Mouse (Mus musculus): ENCODE results near the gene Ankrd2. TPM values are rescaled to one million over a fixed set of nuclear protein-coding genes. Genes with fewer than 3 reads are reported as not detected.

Ankrd2 gene
- polyA plus RNA-seq, 2 experiments, result 0.08 TPM; not detected in 1

- DNase-seq (ENCODE audit: low read depth in 3 of 3, low spot score in 3 of 3) (no peak), ATAC-seq (ENCODE audit: insufficient read depth) (no peak)
- Histone ChIP-seq H3K36me3 (replicated peaks; ENCODE audit: control insufficient read depth, insufficient read depth, low read depth) (no peaks in the 10 kb centered on the region), H3K9me3 (ENCODE audit: control insufficient read depth, low read length) (no peaks in the 10 kb centered on the region), H3K4me3 (ENCODE audit: insufficient read depth in 1 of 2, low read depth in 2 of 2, low read length in 2 of 2) (no peak overlapping the region), H3K9ac (replicated peaks) (no peak overlapping the region), H3K27me3 (ENCODE audit: control insufficient read depth, insufficient read depth, low read length) (no peaks in the 10 kb centered on the region), H3K27ac (no peak overlapping the region), H3K4me2 (ENCODE audit: low read depth) (no peak overlapping the region), H3K4me1 (replicated peaks; ENCODE audit: control insufficient read depth in 2 of 2, insufficient read depth in 2 of 2, low read length in 1 of 2) (peaks cover 0 to 18% of the 10 kb centered on the region in 2 experiments; a peak in 2 of 4 replicates)
- TF ChIP-seq EP300 (IDR thresholded peaks at IDR 0.05; ENCODE audit: low read depth), result no peak
- TF ChIP-seq CTCF (IDR thresholded peaks at IDR 0.05; ENCODE audit: low read depth), result no peak
- 52% methylated on average over 8 of the region's 8 CpGs for WGBS (ENCODE audit: insufficient replicate concordance)
Measured at GRCm38 (mm10) chr19:42006568-42006967, 29.2 kb upstream of the Ankrd2 start.

GRCm38 (mm10) chr19:42008586-42008985, 27.2 kb upstream of the Ankrd2 start:
- no peak overlapping the region for H3K9ac ChIP-seq (replicated peaks)
- peaks cover 0 to 18% of the 10 kb centered on the region in 2 experiments; a peak in 2 of 4 replicates for H3K4me1 ChIP-seq (replicated peaks; ENCODE audit: control insufficient read depth in 2 of 2, insufficient read depth in 2 of 2, low read length in 1 of 2)
- H3K4me3 ChIP-seq (ENCODE audit: insufficient read depth in 1 of 2, low read depth in 2 of 2, low read length in 2 of 2), result no peak overlapping the region
- WGBS (ENCODE audit: insufficient replicate concordance), result 70% methylated on average over 3 of the region's 3 CpGs
- ATAC-seq (ENCODE audit: insufficient read depth) (no peak), DNase-seq (ENCODE audit: low read depth in 3 of 3, low spot score in 3 of 3) (no peak)
- H3K9me3 ChIP-seq (ENCODE audit: control insufficient read depth, low read length), result no peaks in the 10 kb centered on the region
- no peak overlapping the region for H3K27ac ChIP-seq
- no peak overlapping the region for H3K4me2 ChIP-seq (ENCODE audit: low read depth)
- no peaks in the 10 kb centered on the region for H3K36me3 ChIP-seq (replicated peaks; ENCODE audit: control insufficient read depth, insufficient read depth, low read depth)
- no peak for TF ChIP-seq CTCF (IDR thresholded peaks at IDR 0.05; ENCODE audit: low read depth)
- H3K27me3 ChIP-seq (ENCODE audit: control insufficient read depth, insufficient read depth, low read length), result no peaks in the 10 kb centered on the region

GRCm38 (mm10) chr19:42009067-42009466, 26.7 kb upstream of the Ankrd2 start:
- 61% methylated on average over 7 of the region's 7 CpGs for WGBS (ENCODE audit: insufficient replicate concordance)
- no peak overlapping the region for H3K4me2 ChIP-seq (ENCODE audit: low read depth)

GRCm38 (mm10) chr19:42010436-42010835, 25.4 kb upstream of the Ankrd2 start:
- Histone ChIP-seq H3K4me2 (ENCODE audit: low read depth) (no peak overlapping the region), H3K9ac (replicated peaks) (no peak overlapping the region), H3K4me3 (ENCODE audit: insufficient read depth in 1 of 2, low read depth in 2 of 2, low read length in 2 of 2) (no peak overlapping the region), H3K27me3 (ENCODE audit: control insufficient read depth, insufficient read depth, low read length) (no peaks in the 10 kb centered on the region), H3K9me3 (ENCODE audit: control insufficient read depth, low read length) (no peaks in the 10 kb centered on the region), H3K36me3 (replicated peaks; ENCODE audit: control insufficient read depth, insufficient read depth, low read depth) (no peaks in the 10 kb centered on the region), H3K4me1 (replicated peaks; ENCODE audit: control insufficient read depth in 2 of 2, insufficient read depth in 2 of 2, low read length in 1 of 2) (peaks cover 0 to 13% of the 10 kb centered on the region in 2 experiments; a peak in 1 of 4 replicates), H3K27ac (no peak overlapping the region)
- WGBS (ENCODE audit: insufficient replicate concordance), result 52% methylated on average over 4 of the region's 4 CpGs
- no peak for DNase-seq (ENCODE audit: low read depth in 3 of 3, low spot score in 3 of 3)
- no peak for ATAC-seq (ENCODE audit: insufficient read depth)
- TF ChIP-seq CTCF (IDR thresholded peaks at IDR 0.05; ENCODE audit: low read depth), result no peak
- no peak for TF ChIP-seq EP300 (IDR thresholded peaks at IDR 0.05; ENCODE audit: low read depth)

More at GRCm38 (mm10) chr19:42009067-42009466, 26.7 kb upstream of the Ankrd2 start:
- DNase-seq (ENCODE audit: low read depth in 3 of 3, low spot score in 3 of 3) (no peak), ATAC-seq (ENCODE audit: insufficient read depth) (no peak)
- Histone ChIP-seq H3K9me3 (ENCODE audit: control insufficient read depth, low read length) (no peaks in the 10 kb centered on the region), H3K9ac (replicated peaks) (no peak overlapping the region), H3K27ac (no peak overlapping the region), H3K4me1 (replicated peaks; ENCODE audit: control insufficient read depth in 2 of 2, insufficient read depth in 2 of 2, low read length in 1 of 2) (peaks cover 0 to 18% of the 10 kb centered on the region in 2 experiments; a peak in 2 of 4 replicates), H3K27me3 (ENCODE audit: control insufficient read depth, insufficient read depth, low read length) (no peaks in the 10 kb centered on the region), H3K4me3 (ENCODE audit: insufficient read depth in 1 of 2, low read depth in 2 of 2, low read length in 2 of 2) (no peak overlapping the region), H3K36me3 (replicated peaks; ENCODE audit: control insufficient read depth, insufficient read depth, low read depth) (no peaks in the 10 kb centered on the region)
- TF ChIP-seq CTCF (IDR thresholded peaks at IDR 0.05; ENCODE audit: low read depth), result no peak
- TF ChIP-seq EP300 (IDR thresholded peaks at IDR 0.05; ENCODE audit: low read depth), result no peak

- Histone ChIP-seq H3K4me1 (replicated peaks; ENCODE audit: control insufficient read depth in 2 of 2, insufficient read depth in 2 of 2, low read length in 1 of 2) (peaks cover 0 to 7% of the 10 kb centered on the region in 2 experiments; a peak in 1 of 4 replicates), H3K27ac (no peak overlapping the region), H3K4me2 (ENCODE audit: low read depth) (no peak overlapping the region), H3K36me3 (replicated peaks; ENCODE audit: control insufficient read depth, insufficient read depth, low read depth) (no peaks in the 10 kb centered on the region), H3K4me3 (ENCODE audit: insufficient read depth in 1 of 2, low read depth in 2 of 2, low read length in 2 of 2) (no peak overlapping the region), H3K27me3 (ENCODE audit: control insufficient read depth, insufficient read depth, low read length) (no peaks in the 10 kb centered on the region), H3K9ac (replicated peaks) (no peak overlapping the region), H3K9me3 (ENCODE audit: control insufficient read depth, low read length) (no peaks in the 10 kb centered on the region)
- WGBS (ENCODE audit: insufficient replicate concordance), result 68% methylated on average over 7 of the region's 7 CpGs
- ATAC-seq (ENCODE audit: insufficient read depth) (no peak), DNase-seq (ENCODE audit: low read depth in 3 of 3, low spot score in 3 of 3) (no peak)
- no peak for TF ChIP-seq CTCF (IDR thresholded peaks at IDR 0.05; ENCODE audit: low read depth)
- no peak for TF ChIP-seq EP300 (IDR thresholded peaks at IDR 0.05; ENCODE audit: low read depth)
Measured at GRCm38 (mm10) chr19:42011123-42011522, 24.7 kb upstream of the Ankrd2 start.
